Mouse (Mus musculus) kidney, postnatal 10 days (tissue): ENCODE data around the gene Tmem8.
"Not testable (repeated sequence)": the region's sequence is repeated elsewhere in the genome, so short reads cannot be mapped to it uniquely, and the experiment has no call there.

Source experiments
- DNase-seq: peaks from one replicate; pipeline ENCODE4 v3.0.0; 2021; ENCODE audit warnings: mixed read lengths

The Tmem8 gene

DNA sequence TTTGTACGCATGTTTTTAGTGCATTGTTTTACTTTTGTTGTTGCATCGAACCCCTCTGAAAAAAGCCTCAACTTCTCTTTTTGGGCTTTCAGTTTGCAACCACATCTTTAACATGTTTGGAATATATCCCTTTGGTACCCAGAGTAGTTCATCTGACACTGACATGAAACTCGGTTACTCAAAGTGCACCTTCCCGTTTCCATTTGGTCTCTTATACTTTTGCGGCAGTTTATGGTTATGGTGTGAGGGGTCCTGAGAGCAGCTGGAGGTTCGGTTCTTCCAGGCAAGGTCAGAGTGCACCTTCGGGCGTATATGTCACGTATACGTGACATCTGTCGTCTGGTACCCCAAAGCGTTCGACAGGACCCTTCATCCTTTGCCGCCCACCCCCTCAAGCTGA is 348 bp upstream of the Tmem8 start:
- DNase-seq = no peak

DNA sequence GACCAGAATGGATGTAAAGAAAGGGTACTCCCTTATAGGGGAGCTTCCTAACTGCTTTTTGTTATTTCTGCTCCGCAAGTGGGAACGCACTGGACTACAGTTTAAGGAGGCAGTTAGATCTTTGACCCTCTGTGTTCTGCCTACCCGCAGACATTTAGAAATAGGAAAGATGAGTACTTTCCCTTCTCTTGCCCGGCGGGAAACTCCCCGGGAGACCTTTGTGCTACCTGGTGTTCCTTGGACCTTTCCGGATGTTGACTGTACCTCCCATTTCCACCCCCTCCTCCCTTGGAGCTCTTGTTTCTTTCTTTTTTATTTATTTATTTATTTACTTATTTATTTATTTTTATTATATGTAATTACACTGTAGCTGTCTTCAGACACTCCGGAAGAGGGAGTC is 962 bp downstream of the Tmem8 start:
- DNase-seq = peak; percentile 52

DNA sequence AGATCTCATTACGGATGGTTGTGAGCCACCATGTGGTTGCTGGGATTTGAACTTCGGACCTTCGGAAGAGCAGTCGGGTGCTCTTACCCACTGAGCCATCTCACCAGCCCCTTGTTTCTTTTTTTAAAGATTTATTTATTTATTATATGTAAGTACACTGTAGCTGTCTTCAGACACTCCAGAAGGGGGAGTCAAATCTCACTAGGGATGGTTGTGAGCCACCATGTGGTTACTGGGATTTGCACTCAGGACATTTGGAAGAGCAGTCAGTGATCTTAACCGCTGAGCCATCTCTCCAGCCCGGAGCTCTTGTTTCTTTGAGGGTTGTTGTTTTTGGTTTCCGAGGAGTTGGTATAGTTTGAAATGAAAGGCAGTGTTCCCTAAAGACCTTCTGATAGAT is 1.4 kb downstream of the Tmem8 start:
- DNase-seq = not testable (repeated sequence)

DNA sequence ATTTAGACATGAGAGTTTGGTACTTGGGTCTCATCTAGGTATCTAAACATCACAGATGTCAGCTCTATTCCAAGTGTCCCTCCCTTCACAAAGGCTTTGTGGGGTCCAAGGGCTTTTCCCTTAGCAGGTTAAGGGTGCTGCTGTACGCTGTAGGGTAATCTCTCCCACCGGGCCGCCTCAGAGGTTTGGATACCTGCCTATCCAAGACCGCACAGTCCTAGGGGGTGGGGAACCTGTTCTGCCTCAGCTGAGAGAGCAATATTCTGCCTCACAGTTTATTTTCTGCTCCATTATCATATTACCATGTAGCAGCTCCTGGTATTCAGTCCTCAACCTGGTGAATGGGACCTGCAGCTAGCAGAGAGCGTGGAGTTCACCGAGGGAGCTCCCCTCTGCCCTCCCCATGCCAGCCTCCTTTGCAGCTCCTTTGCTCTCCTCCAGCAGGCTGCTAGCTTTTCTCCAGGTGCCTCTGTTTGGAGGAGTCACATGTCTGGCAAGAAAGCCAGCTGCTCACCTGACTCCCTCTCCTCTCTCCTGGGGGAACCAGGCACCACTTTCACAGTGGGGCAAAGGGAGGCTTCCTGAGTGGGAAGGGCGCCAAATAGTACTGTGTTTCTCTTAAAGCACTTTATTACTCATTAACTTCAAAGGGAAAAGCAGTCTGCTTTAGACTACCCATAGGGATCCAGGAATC is 2.3 kb downstream of the Tmem8 start:
- peak; percentile 82 for DNase-seq

DNA sequence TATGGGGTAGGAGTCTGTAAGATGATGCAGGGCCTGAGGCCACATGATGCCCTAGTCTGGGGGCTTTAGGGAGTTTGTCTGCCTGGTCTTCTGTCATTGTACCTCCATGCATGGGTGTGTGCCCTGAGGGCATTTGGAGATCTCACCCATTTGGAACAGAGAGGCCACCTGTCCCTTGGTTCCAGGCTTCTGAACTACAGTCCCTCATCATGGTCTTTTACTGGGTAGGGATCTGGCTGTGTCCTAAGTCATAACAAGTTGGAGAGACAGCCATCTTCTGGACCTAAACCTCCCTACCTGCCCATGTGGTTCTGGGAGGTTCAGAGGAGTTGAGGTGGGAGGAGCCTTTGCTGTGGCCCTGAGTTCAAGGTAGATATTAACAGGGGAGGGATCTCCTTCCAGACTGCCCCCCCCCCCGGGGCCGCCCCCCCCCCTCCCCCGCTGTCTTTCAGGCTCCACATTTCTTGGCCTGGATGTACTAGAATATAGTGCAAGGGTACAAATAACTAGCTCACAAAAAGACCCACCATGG is 2.9 kb downstream of the Tmem8 start:
- DNase-seq = peak; percentile 42

DNA sequence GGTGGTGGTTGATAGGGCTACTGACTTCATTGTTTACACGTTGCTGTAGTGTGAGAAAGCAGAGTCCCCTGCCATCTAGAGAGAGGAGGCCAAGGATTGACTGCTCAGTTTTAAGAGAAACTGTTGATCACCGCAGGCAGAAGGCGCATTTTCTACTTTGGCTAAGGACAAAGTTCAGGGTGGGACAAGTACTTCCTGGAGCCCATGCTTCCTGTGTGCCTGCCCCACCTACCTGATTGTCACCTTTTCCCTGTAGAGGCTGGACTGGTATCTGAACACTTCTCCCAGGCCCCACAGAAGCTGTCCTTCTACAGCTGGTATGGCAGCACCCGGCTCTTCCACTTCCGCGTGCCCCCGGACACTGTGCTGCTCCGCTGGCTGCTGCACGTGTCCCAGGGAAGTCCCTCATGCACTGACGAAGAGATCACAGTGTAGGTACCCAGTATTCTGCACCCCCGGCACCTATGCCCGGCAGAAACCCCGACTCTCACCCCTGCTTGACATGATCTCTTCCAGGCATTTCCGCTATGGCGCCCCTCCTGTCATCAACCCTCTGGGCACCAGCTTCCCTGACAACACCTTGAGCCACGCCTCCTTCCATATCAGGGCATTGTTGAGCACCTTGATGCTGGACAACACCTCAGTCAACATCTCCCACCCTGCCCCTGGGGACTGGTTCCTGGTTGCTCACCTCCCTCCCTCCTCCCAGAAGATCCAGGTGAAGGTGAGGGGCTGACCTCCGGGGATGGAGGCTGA is 3.6 kb downstream of the Tmem8 start:
- no peak for DNase-seq

DNA sequence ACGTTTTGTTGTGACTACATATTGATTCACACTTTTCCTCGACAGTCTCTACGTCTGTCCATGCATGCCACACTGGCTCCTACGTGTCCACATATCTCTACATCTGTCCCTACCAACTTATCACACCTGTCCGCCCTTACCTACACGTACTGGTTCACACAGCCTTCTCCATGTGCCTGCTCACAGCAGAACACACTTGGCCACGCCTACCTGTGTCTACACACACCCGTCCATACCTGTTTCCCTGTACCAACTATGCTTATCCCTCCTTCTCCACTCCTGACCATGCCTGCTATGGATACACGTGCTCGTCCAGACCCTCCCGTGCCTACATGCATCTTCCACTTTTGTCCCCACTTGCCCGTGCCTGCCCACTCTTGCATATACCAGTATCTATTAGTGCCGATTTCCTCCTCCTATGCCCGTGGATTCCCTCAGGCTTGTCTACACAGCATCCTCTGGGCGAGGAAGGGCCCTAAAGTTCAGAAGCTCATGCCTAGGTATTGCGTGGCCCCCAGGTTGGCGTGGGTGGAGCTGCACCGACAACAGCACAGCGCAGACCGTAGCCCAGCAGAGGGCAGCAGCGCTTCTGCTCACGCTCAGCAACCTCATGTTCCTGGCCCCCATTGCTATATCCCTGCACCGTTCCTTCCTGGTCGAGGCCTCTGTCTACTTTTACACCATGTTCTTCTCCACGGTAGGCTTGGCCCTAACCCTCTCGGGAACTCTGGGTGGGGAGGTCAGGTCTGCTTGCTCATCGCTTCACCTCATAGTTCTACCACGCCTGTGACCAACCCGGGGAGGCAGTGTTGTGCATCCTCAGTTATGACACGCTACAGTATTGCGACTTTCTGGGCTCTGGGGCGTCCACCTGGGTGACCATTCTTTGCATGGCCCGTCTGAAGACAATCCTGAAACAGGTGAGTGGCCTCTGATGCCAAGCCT is 6.9 kb downstream of the Tmem8 start:
- DNase-seq = peak; percentile 80

DNA sequence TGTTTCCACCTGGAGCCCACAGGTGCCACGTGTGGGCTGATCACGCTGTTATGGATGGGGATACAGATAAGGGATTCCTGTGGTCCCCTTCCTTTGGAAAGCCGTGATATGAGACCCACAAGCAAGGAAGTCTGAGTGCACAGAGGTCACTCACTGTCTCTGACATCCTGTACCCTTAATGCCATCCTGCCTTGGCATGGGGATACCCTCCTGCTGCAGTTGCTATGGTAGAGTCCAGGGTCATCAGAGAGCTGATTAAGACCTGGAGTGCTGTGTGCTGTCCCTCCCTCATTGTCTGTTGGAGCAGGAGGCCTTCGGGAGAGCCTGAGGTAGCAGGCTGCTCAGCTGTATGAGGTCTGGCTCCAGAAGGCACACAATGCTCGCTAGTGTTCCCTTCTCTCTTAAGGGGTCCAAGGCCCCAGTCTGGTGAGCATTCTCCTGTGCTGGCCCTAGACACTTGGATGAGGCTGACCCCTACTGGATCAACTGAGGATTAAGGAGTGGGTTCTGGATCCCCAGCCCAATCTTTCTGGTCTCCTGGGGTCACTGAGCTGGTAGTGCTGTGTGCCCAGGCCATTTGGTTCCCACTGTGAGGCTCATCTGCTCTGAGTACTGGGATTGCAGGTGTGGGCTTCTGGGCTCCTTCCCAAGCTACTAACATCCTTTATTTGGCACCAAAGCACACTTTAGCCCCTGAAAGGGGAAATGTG is 9.5 kb downstream of the Tmem8 start:
- DNase-seq = no peak

DNA sequence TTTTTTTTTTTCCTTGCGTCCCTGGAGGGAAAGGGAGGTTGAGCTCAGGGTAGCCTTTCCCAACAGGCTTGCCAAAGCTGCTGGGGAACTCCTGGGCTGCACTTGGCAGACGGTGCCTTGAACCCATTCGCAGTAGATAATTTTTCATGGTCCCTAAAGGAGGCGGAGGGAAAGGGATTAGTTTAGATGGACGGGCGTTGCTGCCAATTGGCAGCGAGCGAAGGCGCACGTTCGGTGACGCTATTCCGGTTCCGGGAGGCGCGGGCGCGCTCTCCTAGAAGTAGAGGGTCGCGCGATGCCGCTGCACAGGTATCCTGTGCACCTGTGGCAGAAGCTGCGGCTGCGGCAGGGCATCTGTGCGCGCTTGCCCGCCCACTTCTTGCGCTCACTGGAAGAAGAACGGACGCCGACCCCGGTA is 10.2 kb downstream of the Tmem8 start, which contains the start of gene Mrpl28:
Mrpl28 (plus strand) TSS at position 234 of the 418 bp plus-strand sequence.
- peak; percentile 98 for DNase-seq

DNA sequence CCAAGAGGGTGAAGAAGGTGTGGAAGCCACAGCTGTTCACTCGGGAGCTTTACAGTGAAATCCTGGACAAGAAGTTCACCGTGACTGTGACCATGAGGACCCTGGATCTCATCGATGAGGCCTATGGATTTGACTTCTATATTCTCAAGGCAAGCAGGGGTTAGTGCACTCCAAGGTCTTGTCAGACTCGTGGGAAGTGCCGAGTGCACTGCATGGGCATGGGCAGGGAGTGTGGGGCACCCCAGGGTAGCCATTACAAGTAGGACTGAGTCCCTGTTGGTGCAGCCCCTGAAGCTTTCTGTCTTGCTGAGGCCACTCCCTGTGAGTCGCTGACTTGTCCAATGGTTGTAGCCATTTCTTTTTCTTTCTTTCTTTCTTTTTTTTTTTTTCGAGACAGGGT is 11.5 kb downstream of the Tmem8 start:
- DNase-seq = no peak

DNA sequence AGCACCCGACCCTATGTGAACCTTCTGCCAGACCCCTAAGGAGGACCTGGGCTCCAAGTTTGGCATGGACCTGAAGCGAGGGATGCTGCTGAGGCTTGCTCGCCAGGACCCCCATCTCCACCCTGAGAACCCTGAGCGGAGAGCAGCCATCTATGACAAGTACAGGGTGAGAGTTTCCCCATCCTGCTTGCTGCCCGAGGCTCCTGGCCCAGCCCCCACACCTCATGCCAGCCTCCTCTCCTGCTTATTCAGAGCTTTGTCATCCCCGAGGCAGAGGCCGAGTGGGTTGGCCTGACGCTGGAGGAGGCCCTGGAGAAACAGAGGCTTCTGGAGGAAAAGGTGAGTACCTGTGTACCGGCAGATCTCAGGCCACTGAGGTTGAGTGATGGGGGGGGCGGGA is 12.1 kb downstream of the Tmem8 start:
- DNase-seq = no peak

DNA sequence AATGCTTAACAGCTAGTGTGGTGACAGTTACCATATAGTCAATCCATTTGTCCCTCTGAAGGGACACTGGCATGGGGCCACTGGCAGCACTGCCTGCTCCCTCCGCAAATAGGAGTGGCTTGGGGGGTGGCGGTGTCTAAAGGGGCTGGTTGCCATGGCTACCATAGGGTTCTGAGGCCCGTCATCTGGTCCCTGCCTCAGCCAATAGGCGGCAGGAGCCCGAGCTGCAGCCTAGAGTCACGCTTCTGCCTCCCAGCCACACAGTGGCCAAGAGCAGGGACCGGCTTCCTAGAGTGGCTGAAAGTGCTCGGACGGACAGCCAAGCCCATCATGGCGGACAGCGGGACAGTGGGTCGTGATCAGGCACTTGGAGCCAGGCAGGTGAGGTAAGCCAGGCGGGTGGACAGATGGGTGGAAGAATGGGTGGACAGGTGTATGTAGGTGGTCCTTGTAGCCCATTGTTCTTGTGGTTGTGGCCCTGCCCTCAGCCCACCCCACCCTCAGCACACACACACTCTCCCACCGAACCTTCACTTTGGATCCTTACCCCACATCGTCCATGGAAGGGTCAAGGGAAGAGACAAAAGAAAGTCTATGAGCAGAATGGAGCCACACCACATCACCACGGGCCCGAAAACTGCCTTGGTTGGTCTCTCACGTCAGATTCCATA is 18.1 kb downstream of the Tmem8 start:
- no peak for DNase-seq

DNA sequence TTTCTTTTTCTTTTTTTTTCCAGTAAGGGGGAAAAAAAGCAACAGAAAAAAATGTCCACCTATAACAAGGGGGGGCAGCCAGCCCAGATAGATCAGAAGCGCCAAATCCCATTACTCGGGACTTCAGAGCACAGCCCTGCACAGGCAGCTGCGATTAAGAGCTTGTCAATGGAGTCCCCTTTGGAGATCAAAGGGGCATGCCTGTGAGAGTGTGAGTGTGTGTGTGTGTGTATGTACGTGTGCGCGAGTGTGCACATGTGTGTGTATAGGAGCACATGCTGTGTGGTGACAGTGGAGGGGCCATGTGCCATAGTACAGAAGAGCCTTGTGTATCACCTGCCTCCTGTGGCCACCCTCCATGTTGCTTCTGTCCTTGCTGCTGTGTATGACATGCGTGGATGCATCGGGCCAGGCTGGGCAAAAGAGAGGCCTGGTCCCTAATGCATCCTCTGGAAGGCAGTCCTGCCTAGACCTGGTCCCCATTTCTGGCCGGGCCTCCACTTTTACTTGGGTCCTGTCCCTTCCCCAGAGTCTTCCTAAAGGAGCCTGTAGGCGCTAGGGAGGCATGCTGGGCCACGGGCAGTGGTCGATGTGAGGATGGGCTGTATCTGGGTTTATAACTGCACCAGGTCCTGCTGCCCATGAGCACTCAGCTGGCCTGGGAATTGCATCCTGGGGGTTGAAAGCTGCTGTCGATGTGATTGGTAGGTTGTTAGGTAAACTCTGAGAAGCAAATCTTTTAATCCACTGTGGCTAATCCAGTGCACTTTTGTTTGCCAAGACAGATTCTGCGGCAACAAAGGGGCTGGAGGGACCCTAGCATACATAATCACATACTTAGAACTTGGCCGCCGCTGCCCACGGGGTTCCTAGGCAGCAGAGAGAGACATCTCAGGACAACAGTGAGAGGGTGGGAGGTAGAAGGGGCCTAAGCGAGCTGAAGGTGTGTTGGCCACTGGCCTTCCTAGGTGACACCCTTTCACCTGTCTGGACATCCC is 19.1 kb downstream of the Tmem8 start:
- no peak for DNase-seq

DNA sequence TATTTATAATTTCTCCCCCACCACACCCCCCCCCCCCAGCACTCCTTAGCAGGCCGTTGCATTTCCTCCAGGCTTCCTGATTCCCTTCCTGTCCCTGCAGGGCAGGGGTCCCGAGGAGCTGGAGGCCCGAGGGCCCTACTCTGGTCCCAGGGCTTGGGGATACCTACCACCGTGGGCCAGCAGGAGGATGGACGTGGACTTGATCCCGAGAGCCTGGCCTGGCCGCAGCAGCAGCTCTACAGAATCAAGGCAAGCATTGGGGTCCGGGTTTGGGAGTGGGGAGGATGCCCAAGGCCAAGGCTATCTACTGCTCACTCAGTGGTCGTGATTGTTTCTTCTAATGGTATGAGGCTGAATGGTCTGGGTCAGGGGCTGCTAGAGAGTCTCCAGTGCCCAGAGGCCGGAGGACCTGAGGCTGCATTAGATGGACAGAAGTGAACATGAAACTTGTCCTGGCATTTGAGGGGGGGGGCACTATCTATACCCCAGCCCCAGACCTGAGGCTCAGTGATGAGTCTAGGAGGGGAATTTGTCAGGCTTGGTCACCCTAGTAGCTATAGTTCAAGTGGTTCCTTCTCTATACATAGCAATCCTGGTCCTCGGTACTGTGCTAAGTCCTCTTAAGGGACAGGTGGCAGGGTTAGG is 24.1 kb downstream of the Tmem8 start:
- DNase-seq = no peak

DNA sequence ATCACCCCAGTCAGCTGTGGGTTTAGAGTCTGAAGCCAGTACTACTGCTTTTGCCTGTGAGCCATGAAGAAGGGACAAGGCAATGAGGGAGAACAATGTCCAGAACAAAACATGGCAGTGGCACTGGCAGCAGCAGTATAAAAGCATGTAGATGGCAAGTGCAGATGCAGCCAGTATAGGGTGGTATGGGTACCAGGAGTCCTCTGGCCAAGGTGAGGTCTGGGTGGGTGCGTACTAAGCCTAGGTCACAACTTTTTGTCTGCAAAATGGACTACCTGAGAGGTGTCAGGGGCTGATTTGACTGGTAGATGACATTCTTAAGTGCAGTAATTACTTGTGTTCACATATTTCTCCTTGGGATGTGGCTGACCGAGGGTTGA is 24.6 kb downstream of the Tmem8 start:
- DNase-seq = no peak

DNA sequence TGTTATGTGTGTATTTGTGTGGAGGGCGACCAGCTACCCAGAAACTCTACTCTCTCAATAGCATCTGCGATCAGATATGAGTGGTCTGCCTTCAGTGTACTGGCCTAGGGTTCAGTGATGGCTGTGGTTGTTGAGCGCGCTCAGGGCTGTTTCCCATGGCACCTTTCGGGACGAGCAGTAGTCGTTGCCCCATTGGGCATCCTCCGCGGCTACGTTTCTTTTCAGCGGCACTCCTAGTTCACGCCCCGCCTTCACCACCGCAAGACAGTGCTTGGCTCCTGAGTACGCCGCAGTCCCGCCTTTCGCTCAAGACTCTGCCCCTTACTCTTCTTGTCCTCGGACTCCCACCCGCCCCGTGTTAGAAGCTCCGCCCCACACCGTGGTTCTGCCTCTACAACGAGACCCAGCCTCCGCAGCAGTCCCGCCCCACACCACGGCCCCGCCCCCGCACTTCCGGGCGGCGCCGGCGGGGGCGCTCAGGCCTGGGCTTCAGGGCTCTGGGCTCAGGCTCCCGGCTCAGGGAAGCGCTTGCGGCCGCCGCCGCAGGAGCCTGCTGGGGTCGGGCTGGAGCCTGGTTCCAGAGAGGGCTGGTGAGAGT is 25.2 kb downstream of the Tmem8 start, which contains the start of gene Axin1:
Axin1 (plus strand) TSS at position 450 of the 598 bp plus-strand sequence.
- DNase-seq = peak; percentile 96

DNA sequence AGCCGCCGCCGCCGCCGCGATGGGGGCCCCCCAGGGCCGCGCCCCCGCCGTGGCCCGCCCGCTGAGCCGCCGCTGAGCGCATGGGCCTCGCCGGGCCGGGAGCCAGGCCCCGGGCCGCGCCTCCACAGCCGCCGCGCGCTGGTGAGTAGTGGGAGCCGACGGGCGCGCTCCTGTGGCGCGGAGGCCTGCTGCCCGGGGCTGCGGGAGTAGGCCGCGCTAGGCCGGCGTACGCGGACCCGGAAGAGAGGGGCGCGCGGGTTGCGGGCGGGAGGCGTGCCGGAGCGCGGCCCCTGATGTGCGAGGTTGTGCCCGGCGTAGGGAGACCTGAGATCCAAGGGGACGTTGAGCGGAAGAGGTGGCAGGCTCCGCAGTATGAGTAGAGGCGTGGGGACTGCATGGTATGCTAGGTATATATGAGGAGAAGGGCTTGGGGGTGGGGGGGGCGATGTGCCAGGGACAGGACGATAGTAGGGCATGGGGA is 25.8 kb downstream of the Tmem8 start:
- peak; percentile 74 for DNase-seq

DNA sequence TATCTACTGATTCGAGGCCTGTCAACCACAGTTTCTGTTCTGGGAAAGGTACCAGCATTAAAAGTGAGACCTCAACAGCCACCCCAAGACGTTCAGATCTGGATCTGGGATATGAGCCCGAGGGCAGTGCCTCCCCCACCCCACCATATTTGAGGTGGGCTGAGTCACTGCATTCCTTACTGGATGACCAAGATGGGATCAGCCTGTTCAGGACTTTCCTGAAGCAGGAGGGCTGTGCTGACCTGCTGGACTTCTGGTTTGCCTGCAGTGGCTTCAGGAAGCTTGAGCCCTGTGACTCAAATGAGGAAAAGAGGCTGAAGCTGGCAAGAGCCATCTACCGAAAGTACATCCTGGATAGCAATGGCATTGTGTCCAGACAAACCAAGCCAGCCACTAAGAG is 29.7 kb downstream of the Tmem8 start:
- DNase-seq = no peak

DNA sequence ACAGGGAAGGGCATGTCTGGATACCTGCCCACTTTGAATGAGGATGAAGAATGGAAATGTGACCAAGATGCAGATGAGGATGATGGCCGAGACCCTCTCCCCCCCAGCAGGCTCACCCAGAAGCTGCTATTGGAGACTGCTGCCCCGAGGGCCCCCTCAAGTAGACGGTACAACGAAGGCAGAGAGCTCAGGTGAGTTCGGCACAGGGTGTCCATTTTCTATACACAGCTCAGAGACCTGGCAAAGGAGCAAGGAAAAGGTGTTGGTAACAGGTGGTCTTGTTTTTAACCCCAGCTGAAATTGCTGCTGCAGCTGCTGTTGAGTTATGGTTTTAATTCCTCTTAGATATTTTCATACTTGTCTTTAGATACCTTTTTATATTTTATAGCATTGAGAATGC is 30.3 kb downstream of the Tmem8 start:
- no peak for DNase-seq
